Mouse (Mus musculus) heart, adult 8-10 months (tissue): ENCODE data around the gene Apbb2. TPM values are rescaled to one million over a fixed set of nuclear protein-coding genes. Genes with fewer than 3 reads are reported as not detected.

ENCODE experiments used
- DNase-seq: peaks from one replicate; pipeline ENCODE4 v3.0.0; 2022; ENCODE audit warnings: low spot score
- total RNA-seq, 4 experiments: library from RNA; stranded (reverse); gene quantifications; 2 replicates each; pipeline ENCODE4 v1.2.4; 2022

Gene Apbb2
- total RNA-seq = 10 to 100 TPM; 36.6 to 56.3 (median 46.4) TPM

DNA sequence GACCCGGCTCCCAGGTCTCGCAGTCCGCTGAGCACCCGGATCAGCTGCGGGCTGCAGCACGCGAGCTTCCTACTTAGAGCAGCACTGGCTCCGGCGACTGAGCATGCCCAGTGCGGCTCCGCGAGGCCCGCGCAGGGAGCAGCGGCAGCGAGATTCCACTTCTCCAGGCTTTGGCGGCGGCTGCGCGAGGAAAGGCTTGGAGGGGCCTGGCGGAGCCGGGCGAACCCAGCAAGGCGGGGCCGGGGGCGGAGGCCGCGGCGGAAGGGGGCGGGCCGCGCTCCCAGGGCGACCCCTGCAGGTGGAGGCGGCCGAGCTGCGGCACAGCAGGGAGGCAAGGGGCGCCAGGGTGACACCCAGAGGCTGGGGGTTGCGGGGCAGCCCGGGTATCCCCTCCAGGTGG, at the start of gene Apbb2:
Gene Apbb2, minus strand, starts transcription at position 188 of the 400 bp plus-strand sequence.
- DNase-seq = peak; percentile 95

GRCm38 (mm10) chr5:66654220-66654619, 35.6 kb upstream of the Apbb2 start:
- DNase-seq = peak; percentile 28

DNA sequence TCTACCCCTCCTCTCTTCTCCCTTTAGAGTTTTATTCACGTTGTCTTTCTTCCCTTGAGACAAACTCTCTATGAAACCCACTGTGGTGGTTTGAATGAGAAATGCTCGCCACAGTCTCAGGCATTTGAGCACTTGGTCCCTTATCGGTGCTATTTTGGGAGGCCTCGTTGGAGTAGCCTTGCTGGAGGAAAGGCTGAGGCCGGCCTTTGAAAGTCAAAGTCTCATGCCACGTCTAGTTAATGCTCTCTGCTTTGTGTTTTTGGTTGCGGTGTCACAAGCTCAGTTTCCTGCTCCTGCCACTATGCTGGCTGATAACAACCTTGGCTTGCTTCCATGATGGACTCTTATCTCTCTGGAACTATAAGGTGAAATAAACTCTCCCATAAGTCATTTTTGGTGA, 28.9 kb upstream of the Apbb2 start:
- peak; percentile 4 for DNase-seq

GRCm38 (mm10) chr5:66643260-66643659, 24.7 kb upstream of the Apbb2 start:
- no peak for DNase-seq

GRCm38 (mm10) chr5:66642156-66642555, 23.6 kb upstream of the Apbb2 start:
- no peak for DNase-seq

DNA sequence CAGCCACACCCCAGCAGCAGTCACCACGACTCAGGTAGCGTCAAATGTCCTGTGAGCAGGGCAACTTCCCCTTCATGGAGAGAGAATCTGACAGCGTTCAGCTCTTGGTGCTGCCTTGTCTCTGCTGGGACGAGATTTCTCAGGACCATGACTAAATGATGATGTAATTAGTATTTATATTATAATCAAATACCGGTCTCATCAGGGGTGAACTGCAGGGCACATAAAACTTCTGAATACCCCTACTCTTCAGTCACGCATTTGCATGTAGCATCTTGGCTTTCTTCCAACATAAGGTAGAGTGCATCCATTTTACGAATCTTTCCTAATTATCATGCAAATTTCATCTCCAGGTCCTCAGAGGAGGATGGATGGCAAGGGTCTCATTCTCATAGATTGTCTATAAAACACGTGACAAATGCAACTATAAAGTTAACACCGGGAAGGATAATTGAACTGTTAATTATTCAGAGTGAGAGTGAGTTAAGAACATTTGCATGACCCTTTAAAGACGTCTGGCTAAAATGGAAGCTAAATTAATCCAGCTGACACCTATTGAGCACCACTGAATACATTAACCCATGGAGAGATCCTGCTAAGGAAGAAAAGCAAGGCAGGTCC, 17.0 kb upstream of the Apbb2 start:
- DNase-seq = no peak

DNA sequence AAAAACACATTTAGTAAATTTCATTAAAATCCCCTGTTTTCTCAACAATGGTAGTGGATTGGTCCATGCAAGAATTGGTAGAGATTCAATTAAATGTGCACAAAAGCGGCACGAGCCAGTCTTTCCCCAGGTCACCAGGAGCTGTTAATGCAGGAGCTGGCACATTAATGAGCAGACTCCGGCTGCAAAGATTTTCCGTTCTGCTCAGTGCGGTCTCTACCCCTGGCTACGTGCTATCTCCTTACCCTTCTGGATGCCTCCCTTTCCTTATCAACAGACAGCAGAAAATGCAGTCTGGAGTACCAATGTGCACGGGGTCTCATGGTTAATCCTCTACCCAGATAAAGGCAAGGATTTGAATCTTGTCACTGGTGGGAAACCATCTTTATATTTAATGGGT, 9.2 kb upstream of the Apbb2 start:
- no peak for DNase-seq

- peak; percentile 90 for DNase-seq
Measured at GRCm38 (mm10) chr5:66620191-66620625, 1.6 kb upstream of the Apbb2 start.

DNA sequence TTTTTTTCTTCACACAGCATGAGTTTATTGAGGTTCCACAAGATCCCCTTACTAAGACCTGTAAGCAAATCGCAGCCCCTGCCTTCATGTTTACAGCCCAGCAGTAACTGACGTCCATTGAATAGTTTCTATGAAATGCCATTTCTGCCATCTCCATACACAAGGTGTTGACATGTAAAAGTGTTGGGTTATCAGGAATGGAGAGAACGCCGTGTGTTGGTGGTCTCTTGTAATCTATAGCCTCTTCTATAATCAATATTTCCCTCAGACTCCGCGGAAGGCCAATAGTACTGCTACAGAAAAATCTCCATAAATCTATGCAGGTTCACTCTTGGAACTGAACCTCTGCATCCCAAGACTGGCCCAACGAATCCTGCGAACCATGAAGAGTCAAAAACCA, 1.1 kb upstream of the Apbb2 start:
- no peak for DNase-seq

GRCm38 (mm10) chr5:66619195-66619594, 611 bp upstream of the Apbb2 start:
- no peak for DNase-seq

DNA sequence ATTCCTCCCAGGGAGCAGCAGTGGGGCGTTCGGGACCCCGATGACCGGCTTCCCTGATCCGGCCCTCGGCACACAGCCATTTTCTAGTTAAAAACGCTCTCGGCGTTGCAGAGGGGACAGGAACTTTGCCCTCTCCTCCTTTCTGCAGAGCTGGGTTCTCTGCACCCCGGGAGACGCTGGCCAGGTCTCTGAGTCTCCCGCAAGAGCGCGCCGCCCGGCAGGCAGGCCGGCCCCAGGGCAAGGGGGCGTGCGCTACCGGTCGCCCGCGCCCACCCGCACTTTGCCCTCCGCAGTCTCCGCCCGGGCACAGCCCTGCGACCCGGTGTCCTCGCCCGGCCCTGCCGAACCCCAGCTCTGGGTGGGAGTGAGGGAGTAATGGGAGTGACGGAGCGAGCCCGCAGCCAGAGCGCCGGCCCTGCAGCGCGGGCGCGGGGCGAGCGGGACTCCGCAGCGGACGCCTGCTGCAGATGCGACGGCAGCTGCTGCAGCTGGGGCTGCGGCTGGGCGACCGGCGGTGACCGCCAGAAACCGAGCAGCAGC, 593 bp downstream of the Apbb2 start:
- DNase-seq = no peak

- DNase-seq = no peak
Measured at GRCm38 (mm10) chr5:66614940-66615339, 3.6 kb downstream of the Apbb2 start.

DNA sequence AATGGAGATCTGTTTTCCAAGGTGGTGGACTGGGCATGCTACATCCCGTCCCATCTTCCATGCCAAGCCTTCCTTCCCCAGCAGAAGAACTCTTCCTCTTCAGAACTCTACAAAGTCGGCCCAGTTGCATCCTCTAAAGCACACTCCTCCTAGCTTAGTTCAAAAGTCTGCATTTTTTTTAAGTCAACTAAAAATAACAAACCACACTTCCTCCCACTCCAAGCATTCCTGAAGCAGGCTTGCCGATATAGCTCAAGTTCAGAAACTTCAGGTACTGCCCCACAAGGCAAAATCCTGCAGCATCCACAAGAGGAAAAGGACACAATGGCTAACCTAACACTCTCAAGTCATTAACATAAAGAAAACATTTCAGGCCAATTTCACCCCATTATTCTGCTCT, 4.9 kb downstream of the Apbb2 start:
- no peak for DNase-seq

GRCm38 (mm10) chr5:66612964-66613363, 5.6 kb downstream of the Apbb2 start:
- DNase-seq = no peak

DNA sequence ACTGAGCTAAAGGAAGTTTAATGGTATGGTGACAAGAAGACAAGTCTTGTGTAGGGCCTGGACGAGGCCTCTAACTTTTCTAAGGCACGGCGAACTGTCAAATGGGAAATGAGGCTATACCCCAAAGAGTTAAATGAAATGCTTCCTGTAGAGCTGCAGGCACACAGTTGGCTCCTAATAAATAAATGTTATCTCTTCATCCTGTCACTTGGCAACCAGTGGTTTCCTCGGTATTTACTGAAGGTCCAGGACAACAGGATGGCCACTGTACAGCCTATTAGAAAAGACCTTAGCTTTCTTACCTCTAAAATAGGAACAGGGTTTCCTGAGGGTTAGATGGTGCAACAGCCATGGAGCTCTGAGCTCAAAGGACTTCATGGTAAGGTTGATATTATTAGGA, 6.7 kb downstream of the Apbb2 start:
- DNase-seq = no peak

- DNase-seq = no peak
Measured at GRCm38 (mm10) chr5:66611361-66611760, 7.2 kb downstream of the Apbb2 start.

GRCm38 (mm10) chr5:66610270-66610669, 8.3 kb downstream of the Apbb2 start:
- DNase-seq = no peak

DNA sequence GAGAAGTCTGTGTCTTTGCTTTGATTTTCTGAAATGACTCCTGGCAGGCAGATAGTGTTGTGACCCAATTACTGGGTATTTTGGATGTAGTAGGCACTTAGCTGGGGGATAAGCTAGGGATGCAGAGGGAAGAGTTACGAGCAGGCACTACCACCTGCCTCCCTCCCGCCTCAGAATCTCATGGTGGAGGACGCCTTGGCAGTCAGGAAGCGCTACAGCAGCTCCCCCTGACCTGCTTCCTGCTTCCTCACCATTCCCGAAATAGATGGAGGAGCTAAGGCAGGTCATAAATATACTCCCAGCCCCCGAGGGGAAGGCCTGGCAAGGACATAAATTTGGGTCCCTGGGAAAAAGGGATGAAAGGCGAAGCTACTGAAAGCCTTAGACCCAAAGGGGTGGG, 9.3 kb downstream of the Apbb2 start:
- DNase-seq = no peak

DNA sequence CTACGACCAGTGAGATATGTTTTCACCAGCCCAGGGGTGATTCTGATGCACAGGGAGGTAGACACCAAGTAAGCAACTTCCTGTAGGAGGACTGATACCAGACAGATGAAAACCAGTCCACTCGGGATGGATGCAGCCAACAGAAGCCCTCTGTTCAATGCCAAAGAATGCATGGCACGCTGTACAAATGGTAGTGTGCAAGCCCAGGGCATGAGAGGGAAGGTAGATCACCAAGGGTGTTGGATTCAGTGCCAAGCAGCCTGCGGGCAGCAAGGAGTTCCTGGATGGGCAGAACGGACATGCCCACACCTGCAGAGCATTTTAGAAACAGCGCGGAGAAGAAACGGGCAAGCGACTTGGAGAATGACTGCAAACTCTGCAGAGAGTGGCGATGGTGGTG, 10.8 kb downstream of the Apbb2 start:
- no peak for DNase-seq

DNA sequence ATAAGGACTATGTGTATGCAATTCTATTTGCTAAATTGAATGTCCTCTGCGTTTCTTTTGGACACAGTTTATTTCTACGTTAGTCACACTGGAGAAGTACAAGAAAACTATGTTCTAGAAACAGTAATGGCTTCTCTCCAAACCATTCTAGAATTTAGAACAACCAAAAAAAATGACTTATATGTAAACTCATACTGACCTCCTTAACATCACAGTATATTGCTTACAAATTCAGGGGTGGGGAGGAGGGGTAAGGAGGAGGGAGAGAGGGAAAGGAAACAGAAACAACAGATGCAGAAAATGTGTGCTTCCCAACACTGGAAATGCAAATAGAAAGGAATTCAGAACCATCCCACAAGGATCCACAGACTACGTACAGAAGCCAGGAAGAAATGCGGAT, 11.4 kb downstream of the Apbb2 start:
- DNase-seq = no peak

DNA sequence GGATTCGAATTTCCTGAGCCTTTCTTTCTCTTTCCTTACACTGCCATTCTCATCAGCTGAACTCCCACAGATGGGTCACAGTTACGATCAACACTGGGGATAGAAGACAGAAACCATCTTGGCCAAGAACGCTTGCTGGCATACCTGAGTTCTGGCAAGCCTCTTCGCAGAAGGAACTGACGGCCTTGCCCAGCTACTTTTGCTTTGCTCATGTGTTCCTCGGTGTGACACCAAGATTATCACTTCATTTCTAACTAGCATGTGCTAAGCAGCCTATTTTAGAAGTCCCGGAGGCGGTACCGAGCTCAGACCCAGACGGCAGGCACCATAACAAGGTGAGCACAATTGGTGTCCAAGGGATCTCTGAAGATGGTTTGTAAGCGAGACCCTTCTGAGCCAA, 12.9 kb downstream of the Apbb2 start:
- DNase-seq = no peak

DNA sequence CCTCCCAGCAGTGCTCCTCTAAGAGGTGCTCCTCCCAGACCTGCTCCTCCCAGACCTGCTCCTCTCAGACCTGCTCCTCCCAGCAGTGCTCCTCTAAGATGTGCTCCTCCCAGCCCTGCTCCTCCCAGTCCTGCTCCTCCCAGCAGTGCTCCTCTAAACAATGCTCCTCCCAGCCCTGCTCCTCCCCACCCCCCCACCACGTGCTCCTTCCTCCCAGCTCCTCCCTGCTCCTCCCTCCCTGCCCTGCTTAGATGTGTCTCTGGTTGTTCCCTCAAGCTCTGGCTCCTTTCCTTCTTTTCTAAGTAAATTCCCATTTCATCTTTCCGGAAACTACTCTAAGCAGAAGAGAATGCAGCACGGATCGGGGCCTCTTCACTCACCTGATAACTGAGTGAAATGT, 14.2 kb downstream of the Apbb2 start:
- DNase-seq = no peak

GRCm38 (mm10) chr5:66603746-66604145, 14.8 kb downstream of the Apbb2 start:
- peak; percentile 78 for DNase-seq

DNA sequence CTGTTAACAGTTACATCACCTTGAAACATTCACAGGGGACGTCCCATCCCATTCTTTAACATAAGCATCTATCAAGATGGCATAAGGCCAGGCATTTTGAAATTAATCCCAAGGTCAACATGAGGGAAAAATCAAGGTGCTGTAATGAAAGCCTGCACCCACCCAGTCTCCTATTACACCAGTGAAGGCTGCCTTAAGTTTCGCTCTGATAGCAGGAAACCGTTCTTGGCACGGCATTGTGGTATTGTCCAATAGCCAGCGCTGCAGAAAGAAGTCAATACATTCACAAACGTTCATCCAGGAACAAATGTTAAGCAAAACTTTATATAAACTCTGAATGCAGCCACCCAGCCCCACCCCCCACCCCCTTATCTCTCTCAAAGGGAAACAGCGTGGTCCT, 15.4 kb downstream of the Apbb2 start:
- peak; percentile 75 for DNase-seq
